Mouse (Mus musculus): Measurements from ENCODE around the gene Rnf26.

The Rnf26 gene

DNA sequence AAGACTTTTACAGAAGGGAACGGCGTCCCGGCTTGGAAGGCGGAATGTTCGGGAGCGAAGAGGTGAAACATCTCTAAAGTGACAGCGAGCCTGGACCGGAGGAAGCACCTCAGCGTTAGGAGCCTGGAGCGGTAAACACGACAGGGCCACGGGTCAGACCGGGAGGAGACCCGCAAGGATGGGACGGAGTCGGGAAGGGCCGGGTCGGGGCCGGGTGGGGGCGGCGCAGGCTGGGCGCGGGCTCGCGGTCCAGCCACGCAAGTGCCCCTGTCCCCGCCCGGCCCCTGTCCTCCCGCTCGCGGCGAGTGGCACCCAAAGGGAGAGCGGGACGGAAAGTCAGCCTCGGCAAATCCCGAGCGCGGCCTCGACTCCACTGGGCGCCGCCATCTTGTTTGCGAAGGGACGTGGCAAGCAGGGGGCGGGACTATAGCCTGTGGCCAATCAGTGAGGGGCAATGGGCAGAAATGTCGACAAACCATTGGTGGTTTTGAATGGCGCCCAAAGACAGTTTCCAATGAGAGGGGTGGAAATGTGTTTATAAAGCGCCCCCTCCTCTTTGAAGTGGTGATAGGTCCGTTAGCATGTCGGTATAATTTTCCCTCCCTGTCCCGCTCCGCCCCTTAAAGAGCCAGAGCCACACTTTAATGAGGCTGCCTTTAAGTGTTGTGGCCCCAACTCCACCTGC is at the start of gene Rnf26, which contains the start of gene Gm49380:
Gene Rnf26, minus strand, starts transcription at position 413 of the 685 bp plus-strand sequence.
Gene Gm49380, minus strand, starts transcription at position 396 of the 685 bp plus-strand sequence.
- peak; percentile 97 for DNase-seq (ENCODE audit: low read depth, low spot score)

GRCm38 (mm10) chr9:44159886-44160285 is 46.6 kb upstream of the Rnf26 start:
- DNase-seq (ENCODE audit: low read depth, low spot score), result no peak

DNA sequence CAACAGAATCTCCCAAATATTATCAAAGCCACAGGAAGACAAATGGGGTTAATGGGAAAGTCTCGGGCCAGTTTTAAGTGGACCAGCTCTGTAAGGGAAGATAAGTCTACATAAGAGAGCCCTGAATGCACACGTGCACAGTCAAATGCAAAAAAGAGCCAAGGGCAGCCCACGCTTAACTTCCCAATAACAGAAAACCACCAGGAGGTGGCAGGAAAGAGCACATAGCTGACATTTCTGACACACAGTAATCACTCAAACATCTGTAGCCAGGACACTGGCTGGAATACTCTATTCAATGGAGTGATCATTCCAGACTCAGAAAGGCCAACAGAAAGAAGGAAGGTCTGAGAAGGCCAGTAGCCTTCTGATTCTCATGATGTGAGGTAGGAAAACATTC is 34.0 kb upstream of the Rnf26 start:
- DNase-seq (ENCODE audit: low read depth, low spot score), result peak; percentile 28

DNA sequence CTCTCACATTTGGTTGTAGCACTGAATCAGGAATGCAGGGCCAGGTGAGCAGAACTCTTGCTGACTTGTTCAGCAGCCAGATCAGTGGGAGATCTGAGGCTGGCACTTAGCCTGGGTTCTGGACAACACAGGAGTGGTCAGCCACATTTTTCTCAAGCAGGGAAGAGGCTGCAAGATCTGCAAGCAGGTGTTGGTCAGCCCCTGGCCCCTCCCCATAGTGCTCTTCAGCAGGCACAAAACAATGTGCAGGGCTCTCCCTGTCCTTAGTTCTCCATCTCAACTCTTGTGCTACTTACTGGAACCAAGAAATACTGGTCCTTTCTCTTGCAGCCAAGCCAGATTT is 31.4 kb upstream of the Rnf26 start:
- no peak for DNase-seq (ENCODE audit: low read depth, low spot score)

- no peak for DNase-seq (ENCODE audit: low read depth, low spot score)
Observed at GRCm38 (mm10) chr9:44144023-44144717, 30.9 kb upstream of the Rnf26 start.

DNA sequence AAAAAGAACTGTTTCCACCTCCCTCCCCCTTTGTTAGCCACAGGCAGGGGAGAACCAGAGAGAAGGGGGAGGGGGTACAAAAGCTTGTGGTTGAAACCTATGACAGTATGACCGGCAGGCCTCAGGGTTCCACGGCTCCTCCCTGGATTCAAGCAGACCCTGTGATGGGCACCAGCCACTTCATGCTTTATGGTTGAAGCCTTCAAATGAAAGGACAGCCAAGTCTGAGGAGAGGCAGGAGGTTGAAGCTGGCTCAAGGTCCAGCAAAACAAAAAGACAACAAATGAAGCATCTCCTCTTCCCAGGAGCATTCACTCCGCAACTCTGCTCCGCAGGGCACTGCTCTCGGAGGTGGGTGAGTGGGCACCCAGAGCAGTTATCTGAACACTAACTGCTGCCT is 30.1 kb upstream of the Rnf26 start:
- no peak for DNase-seq (ENCODE audit: low read depth, low spot score)

DNA sequence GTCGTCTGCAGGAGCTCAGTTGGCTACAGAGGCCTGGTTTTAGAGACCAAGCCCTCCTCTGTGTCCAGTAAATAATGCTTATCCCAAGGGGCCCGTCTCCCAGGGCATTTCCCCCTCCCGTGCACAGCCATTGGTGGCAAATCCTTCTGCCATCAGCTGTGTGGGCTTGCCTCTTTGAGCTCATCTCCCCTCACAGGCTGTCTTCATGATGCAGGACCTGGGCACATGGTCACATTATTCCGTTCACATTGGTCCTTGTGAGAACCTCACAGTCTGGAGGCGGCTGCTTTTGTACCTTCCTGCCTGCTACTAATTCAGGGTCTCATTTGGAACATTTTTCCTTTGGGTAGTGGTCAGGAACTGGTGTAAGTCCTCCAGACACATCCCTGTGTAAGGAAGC is 28.6 kb upstream of the Rnf26 start:
- no peak for DNase-seq (ENCODE audit: low read depth, low spot score)

DNA sequence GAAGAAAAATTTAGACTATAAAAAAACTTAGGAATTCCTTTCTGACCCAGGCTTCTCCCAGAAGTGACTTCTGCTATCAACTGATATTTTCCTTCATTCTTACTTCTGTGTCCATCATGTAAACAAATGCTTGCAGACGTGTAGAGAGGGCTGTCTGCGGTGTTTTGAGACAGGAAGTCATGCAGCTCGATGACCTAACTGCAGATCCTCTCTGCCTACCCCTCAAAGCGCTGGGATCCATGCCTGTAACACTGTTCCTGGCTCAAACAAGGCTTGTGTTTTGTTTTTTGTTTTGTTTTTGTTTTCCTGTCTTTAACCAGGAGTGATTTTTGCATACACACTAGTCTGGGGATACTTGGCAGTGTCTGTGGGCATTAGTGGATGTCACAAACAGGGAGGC is 24.5 kb upstream of the Rnf26 start:
- no peak for DNase-seq (ENCODE audit: low read depth, low spot score)

DNA sequence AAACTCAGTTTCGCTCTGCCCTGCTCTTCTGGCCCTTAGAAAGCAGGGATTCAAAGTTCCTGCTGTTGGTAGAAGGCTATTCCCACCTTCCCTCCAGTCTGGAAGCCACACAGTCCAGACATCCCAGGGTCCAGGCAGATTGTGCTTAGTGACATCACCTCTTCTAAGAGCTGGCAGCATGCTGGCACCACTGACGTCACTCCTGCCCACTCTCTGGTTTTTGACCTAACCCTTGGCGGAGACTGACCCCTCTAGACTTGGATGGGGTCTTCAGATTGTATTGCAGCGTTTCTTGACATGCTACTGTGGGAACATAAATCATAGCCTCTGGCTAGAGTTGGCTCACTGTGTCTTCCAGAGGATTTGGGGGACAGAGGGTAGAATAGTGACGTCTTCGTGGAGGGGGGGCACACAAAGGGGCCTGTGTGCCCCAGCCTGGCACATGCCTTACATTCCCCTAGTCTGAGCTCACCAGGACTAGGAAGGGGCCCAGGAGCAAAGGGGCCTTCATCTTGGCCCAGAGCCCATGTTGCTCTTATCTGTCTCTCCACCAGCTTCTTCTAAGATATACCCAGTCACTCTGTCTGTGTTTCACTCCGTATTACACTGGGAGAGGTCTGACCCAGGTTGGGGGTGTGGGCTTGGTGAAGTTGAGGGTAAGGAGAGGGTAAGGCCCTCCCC is 22.6 kb upstream of the Rnf26 start:
- DNase-seq (ENCODE audit: low read depth, low spot score), result no peak

DNA sequence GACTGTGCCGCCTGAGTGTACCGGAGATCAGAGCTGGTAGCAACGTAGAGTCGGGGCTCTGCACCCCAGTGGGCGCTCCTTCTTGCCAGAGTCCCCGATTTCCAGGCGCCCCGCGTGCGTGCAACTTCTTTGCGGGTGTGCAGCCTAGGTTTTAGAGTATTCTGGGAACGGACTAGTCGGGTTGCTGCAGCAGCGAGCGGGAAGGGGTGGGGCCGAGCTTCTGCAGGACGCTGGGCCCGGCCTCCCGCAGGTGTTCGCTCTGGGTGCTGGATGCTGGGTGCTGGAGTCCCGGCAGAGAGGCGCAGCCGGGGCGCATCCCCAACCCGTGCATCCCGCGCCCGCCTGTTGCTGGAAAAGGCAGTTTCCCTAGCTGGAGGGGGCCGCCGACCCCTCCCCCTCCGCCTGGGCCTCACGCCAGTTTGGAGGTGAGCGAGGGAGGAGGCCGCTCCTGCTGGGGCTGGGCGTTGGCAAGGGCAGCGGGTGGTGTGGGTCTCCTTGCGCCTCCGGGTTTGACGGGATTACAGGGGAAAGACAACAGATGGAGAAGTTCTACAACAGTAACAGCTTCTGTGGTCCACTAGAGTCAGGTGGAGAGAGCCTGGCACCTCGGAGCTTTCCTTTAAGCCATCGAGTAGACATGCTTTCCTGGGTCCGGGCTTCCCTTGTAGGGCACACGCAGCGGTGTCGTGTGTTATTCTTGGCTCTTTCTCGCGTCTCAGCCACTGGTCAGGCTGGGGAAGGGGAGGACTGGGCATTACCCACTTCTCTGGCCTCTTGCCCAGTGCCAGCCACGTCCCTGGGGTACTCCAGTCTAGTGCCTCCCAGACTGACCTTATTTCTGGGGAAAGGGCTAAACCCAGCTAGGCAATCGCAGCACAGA is 21.8 kb upstream of the Rnf26 start:
- peak; percentile 29 for DNase-seq (ENCODE audit: low read depth, low spot score)

DNA sequence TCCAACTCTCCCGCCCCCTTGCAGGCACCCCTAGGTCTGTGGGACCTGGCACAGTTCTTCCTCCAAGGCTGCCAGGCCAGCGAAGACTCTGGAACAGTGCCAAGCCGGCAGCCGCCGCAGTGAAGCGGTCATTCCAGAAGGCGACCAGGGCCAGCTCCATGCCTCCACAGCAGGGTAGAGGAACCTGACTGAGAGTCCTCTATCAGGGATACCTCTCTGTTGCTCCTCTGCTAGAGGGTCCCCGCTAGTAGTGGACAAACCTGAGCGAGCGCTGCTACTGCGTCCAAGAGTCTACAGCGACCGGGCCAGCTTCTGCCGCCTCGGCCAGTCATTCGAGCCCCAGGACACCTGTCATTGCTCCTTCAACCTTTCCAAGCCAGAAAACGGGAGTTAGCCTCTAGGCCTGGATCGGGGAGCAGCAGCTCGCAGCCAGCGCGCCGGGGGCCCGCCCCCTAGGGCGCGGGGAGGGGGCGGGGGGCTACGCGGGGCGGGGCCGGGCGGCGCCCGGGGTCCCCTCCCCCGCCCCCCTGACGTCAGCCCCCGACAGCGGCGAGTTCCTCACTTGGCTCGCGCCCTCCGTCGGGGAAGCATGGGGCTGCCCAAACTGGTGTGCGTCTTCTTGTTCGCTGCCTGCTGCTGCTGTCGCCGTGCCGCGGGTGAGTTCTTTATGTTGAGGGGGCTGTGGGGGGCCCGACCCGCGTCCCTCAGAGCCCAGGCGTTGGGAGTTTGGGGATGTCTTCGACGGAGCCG is 21.0 kb upstream of the Rnf26 start, which contains the start of gene Mcam:
Gene Mcam, plus strand, starts transcription at position 369 of the 750 bp plus-strand sequence.
- DNase-seq (ENCODE audit: low read depth, low spot score), result no peak

DNA sequence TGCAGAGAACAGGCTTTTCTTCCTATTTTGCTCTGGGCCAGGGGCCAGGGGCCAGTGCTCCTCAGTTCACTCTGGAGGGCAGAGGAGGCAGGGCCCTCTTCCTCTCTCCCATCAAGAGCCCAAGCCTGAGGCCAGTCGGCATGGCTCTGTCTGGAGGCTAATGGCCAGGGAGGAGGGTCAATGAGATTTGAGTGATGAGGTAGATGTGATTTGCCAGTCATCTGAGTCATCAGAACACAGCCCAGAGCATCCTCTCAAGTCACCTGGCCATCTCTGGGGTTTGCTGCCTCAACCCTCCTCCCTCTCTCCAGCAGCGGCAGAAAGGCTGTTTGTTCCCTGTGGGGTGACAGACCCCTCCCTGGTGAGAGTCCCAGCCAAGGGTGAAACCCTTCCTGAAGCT is 20.0 kb upstream of the Rnf26 start:
- DNase-seq (ENCODE audit: low read depth, low spot score), result no peak

DNA sequence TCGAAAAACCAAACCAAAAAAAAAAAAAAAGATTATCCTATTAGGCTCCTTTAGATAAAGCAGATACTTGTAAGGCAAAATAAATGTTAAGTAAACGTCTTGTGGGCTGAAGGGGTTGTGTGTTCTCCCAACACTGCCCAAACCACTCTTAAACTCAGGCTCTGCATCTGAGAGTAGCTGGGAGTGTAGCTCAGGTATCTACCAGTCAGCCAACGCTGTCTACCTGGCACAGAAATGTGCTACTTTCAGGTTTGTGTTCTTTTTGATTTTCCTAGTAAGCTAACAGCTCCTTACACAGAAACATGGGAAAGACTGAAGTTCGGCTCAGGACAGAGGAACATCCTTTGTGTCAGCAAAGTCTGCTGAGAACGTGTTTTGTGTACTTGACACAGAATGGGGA is 18.9 kb upstream of the Rnf26 start:
- no peak for DNase-seq (ENCODE audit: low read depth, low spot score)

DNA sequence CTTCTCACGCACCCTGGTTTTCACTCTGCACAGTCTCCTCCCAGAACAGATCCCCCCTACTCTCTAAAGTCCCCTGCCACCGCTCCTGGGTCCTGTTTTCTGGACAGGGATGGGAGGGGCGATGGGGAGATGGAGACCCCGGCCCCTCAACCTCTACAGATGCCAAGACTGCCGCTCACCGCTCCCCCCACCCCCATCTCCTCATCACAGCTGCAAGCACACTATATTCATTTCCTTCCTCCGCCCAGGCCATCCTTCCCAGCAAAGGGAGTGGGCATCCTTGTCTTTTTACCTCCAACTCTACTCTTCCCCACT is 17.9 kb upstream of the Rnf26 start:
- no peak for DNase-seq (ENCODE audit: low read depth, low spot score)

DNA sequence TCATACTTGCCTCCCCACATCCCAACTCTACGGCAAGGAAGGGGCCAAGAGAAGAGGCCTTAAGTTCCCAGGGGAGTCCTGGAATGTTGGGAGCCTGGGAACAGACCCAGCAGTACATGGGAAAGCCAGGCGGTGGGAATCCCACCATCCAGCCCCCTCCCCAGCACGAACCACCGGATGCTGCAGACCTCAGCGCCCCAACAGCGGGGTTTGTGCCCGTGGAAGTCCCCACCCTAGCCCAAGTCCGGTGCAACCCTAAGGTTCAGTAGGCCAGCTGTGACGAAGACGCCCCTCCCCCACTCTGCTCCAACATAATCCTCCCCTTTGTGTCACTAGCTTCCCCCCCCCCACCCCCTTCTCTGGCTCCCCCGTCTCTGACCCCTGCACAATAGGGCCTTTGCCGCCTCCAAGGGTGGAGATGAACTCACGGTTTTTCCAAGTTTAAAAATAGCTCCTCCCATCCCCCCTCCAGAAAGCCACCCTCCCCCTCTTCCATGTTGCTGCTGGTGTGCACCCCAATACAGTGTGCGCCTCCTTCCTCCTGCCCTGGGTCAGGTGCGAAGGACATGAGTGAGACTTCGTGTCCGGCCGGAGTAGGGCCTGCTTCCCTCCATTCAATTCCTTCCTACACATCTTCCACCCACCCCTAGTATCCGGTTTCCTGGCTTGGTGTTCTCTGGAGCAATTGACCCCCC is 17.4 kb upstream of the Rnf26 start:
- DNase-seq (ENCODE audit: low read depth, low spot score), result no peak

- no peak for DNase-seq (ENCODE audit: low read depth, low spot score)
Observed at GRCm38 (mm10) chr9:44130034-44130433, 16.7 kb upstream of the Rnf26 start.

GRCm38 (mm10) chr9:44129633-44130032 is 16.3 kb upstream of the Rnf26 start:
- no peak for DNase-seq (ENCODE audit: low read depth, low spot score)

- no peak for DNase-seq (ENCODE audit: low read depth, low spot score)
Observed at GRCm38 (mm10) chr9:44127351-44127801, 14.1 kb upstream of the Rnf26 start.

- no peak for DNase-seq (ENCODE audit: low read depth, low spot score)
Observed at GRCm38 (mm10) chr9:44126746-44127145, 13.4 kb upstream of the Rnf26 start.
